Mouse (Mus musculus) liver (tissue): ENCODE data around the gene C130050O18Rik.

Source experiments
- DNase-seq: peaks from one replicate; pipeline ENCODE4 v3.0.0-alpha.2; 2020; ENCODE audit warnings: mixed read lengths

Gene C130050O18Rik

DNA sequence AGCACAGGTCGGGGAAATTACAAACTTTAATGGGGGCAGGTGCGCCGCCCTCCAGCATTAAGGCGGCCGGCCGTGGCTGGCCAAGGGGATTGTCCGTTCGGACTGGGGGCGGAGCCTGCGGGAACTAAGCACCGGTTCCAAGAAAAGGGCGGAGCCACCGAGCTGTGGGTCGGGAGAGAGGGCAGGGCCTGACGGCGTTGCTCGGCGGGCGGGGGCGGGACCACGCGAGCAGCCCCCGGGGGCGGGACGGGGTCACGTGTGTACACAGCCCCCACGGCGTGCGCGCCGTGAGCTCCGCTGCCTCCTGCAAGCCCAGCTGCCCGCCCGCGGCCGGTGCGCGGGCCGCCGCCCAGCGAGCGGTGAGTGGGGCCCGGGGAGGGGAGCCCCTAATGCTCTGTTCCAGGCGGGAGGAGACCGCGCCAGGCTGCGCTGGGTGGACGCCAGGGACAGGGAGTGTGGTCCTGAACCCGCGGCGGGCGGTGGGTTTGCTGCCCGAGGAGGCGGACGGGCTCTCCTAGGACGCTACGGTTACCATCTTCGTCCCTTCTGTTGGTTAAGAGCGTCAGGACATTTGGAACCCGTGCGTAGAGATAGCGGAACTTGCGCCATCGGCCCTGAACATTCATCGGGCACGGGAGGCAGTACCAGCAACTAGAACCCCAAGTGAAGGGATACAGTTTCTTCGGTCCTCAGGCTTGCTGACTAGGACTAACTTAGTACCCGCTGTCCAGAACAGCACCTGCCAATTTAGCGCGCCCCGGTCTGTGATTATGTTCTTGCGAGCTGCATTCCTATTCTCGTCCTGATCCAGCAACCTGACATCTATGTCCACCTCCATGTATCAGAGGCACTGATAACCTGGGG is 24.5 kb upstream of the C130050O18Rik start:
- peak; percentile 99 for DNase-seq

DNA sequence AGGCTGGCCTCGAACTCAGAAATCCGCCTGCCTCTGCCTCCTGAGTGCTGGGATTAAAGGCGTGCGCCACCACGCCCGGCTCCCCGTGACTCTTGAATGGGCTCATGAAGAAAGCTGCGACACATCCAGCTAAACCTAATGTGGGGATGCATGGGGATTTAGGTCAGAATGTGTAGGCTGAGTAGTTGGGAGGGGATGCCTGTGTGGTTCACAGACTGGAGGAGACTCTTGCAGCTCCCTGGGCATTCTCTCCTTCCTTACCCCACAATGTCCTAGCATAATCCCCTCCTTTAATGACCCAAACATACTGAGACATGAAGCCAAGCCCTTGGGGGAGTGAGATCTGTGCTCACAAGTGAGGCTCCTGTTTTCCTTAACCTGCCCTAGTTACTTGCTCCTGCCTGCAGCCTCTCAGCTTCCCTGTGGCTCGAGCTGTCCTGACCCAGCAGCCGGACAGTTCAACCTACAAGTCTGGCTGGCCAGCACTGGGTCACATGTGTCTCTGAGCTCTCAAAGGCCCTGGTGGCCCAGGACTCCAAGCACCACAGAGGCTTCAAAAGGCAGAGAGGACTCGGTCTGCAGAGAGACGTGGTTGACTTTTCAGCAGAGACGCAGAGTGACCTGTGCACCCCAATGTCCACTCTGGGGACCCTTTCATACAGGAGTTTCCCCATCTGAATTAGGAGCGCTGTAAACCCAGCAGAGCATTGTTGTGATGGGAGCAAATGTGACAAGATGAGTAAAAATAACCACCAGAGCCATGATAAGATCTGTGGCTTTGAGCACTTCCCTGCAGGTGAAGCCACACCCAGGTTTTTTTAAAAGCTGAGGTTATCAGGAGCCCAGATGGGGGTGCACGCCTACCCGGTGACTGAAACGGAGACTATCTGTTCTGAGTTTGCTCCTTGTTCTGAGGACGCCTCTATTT is 23.2 kb upstream of the C130050O18Rik start:
- DNase-seq = peak; percentile 89

DNA sequence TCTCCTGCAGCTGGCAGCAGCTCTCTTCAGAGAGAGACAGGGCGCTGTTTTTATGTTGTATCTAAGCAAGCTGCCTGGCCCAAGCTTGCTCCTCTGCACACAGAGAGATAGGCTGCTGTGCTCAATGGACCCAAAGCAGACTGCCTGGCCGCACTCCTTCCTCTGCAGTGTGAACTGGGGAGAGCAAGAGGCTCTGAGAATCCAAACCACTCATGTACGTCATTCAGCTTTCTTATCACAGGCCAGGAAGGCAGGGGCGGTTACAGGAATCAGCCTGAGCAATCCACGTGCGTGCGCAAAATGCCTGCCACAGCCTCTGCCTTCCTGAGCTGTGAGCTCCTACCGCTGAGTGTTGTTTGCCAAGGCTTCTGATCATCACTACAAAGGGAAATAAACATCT is 22.3 kb upstream of the C130050O18Rik start:
- peak; percentile 88 for DNase-seq

DNA sequence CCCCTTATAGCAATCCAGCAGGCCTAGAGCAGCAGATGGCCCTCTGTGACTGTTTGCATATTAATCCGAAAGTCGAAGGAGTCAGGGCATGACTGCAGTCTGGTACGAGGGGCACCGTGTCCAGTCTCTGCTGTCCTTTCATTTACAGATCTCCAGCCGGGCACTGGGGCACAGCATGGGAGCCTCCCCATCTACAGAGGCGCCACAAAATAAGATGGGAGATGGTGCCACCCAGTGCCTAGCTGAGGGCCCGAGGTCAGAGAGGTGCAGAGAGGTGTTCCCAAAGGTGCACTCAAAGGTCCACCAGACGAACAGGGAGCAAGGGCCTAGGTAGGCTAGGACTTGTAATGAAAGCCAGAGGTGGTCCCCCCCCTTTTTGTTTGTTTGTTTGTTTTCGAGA is 21.8 kb upstream of the C130050O18Rik start:
- DNase-seq = no peak

DNA sequence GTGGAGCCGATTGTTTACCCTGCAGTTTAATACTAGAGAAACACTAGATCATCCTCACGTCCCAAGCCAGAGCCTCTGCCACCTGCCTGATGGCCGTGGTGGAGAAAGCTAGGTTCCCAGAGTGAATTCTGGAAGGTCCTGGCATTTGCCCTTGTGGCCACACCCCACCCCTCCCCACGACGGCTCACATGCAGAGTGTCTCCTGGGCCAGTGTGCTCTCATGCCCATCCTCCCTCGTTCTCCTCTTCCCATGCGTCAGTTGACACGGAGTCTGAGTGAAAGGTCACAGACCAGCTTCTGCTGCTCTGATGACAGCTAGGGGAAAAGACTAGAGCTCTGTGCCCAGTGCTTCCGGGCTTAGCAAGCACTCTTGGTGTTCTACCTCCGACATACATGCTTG is 20.5 kb upstream of the C130050O18Rik start:
- peak; percentile 59 for DNase-seq

DNA sequence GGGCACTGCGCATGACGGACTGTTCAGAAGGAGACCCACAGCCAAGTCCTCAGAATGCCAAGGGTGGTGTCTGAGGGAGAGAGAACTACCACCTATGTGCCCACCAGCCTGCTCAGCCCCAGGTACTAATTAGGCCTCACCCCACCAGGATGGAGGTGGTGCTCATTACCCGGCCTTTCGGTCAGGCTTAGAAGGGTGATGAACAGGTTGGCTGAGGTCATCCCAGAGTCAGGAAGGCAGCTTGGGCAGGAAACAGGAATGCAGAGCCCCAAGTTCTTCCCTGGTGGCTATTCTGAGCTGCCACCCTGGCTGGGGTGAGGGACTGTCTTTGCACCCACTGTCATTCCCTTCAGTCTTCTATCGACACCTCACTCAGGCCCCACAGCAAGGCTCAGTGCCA is 19.0 kb upstream of the C130050O18Rik start:
- no peak for DNase-seq

DNA sequence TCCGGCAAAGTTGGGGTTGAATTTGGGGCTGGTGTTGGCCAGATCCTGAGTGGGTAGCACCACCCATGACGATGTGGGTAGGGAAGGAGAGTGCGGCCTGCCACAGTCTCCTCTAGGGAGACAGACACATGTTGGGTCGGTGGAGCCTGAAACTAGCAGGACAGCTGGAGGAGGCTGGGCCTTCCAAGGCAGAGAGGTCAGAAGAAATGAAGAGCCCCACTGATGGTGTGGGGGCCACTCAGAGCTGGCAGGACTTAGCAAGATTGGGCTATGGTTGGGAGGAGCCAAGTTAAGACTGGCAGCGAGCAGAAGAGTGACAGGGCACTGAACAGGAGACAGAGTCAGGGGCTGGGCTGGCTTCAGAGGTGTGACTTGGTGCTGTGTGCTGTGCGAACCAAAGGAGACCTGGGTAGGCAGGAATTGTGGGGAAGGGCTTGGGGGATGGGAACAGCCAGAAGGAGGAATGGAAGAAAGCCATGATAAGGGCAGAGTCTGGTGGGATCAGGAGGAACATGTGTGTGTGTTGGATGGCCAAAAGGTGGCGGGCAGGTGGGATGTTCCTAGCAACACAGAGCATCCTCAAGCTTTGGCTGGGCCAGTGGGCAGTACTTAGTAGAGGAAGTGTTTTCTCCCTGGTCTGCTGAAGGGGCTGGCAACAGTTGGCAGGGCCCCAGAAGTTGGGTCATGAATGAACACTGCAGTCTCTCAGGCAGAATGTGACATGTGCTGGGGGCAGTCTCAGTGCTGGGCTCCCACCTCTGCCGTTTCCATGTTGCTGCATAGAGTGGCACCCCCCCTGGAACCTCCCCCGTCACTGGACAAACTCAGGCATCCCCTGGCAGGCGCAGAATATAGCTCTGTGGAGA is 17.5 kb upstream of the C130050O18Rik start:
- peak; percentile 64 for DNase-seq

DNA sequence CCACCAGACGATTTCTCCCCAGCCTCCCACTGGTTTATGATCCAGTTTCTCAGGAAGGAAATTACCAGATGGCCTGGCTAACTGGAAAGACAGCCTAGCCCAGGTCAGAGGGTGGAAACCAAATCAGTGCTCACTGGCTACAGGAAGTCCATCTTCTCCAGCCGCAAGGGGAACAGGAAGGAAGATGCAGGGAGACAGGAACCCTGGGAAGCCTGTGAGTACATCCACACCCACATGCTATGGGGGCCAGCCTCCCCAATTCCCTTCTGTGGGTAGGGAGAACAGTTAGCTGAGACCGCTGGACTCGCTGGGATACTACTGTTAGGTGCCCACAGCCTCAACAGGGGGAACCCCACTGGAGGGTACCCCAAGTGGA is 16.9 kb upstream of the C130050O18Rik start:
- DNase-seq = no peak

DNA sequence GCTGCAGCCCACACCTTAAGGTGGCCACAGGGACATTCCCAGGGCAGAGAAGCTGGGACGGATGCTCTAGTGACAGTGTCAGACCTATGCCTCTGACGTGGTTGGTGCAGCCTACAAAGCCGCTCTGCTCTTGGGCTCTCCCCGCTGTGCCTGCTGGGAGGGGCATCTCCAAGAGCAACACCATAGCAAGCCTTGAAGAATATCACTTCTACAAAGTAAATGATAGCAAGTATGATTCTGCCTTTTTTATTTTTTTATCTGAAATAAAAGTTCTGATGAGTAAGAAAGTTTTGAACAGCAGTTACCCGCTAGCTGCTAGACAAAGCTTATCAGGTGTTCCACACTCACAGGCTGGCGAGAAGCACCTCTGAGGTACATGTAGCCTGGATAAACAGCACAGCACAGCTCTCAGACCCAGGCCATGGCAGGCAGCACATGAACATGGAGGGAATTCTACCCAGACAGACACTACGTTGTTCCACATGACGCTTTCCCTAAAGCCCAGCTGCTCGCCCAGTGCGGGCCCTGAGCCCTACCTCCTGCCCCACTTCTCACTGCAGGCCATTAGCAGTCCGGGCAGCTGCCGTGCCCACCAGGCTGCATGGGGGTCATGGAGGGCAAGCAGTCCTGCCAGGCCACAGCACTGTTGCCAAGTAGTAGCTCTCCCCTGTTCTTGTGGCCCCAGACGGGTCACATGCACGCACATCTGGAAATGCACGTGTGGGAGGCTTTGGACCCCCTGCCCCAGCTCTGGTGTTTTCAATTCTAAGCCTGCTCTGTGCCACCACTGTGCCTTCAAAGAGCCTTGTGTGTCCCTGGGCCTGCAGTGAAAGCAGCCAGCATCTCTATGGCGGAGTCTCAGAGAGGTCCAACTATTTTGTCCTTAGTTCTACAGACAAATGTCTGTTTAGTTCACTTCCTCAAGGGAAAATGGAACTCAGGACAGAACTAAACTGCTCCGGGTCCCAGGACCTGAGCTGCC is 16.1 kb upstream of the C130050O18Rik start:
- DNase-seq = peak; percentile 84

DNA sequence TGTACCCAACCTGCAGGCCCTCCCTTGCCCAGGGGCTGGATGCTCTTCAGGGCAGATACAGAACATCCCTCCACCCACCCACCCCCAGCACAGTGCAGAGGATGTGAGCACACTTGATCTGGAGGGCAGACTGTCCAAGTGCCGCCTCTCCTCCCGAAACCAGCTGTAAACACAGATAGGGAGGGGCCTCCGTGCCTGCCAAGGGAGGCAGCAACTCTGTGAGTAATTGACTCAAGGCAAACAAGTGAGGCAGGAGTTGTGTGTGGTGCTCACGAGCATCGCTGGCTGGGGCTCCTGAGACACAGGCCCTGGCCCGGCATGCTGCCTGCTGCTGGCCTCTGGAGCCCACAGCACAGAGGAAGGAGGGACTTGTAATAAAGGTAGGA is 15.4 kb upstream of the C130050O18Rik start:
- peak; percentile 93 for DNase-seq

DNA sequence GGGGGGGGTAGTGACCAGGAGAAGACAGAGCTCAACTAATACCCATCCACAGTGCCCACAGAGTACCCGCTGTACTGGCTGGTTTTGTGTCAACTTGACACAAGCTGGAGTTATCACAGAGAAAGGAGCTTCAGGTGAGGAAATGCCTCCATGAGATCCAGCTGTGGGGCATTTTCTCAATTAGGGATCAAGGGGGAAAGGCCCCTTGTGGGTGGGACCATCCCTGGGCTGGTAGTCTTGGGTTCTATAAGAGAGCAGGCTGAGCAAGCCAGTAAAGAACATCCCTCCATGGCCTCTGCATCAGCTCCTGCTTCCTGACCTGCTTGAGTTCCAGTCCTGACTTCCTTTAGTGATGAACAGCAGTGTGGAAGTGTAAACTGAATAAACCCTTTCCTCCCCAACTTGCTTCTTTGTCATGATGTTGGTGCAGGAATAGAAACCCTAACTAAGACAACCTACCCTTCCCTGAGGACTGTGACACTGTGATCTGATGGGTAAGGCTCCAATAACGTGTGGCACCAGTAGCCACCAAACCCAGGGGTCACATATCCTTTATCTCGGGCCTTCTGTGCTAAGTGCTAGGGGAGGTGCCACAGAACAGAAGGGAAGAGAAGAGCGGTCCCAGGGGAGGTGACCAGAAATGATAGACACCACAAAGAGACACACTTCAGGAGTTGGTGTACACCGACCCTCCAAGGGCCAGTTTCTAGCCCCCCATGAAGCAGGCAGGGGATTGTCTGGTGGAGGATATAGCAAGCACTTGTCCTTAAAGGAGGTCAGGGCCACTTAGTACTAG is 14.6 kb upstream of the C130050O18Rik start:
- peak; percentile 58 for DNase-seq

DNA sequence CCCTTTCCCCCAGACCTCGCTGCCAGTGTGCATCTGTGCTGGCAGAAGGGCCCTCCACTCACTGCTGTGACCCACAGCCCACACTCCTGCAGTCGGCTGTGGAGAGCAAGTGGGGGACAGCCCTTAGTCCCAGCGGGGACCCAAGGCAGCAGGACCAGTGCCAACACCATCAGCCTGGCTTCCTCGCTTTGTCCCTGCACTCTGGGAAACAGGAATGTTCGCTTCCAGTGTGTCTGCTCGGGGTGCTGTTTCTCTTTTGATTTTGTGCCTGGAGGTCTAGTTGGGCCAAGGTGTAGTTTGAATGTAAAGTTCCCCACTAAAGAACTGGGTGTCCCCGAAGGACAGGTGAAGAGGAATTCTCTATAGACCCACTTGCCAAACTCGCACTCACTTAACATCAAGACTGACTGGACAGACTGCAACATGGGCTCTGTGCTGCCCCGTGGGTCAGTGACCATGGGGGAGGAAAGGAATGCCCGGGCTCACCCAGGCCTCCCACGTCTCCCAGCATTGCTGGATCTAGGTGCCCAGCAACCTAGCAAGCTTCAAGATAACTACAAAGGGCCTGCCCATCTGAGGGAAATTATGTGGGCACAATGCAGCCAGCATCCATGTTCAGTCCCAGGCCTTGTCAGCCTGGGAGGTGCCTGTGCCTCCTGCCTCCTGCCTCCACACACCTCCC is 13.6 kb upstream of the C130050O18Rik start:
- DNase-seq = no peak

DNA sequence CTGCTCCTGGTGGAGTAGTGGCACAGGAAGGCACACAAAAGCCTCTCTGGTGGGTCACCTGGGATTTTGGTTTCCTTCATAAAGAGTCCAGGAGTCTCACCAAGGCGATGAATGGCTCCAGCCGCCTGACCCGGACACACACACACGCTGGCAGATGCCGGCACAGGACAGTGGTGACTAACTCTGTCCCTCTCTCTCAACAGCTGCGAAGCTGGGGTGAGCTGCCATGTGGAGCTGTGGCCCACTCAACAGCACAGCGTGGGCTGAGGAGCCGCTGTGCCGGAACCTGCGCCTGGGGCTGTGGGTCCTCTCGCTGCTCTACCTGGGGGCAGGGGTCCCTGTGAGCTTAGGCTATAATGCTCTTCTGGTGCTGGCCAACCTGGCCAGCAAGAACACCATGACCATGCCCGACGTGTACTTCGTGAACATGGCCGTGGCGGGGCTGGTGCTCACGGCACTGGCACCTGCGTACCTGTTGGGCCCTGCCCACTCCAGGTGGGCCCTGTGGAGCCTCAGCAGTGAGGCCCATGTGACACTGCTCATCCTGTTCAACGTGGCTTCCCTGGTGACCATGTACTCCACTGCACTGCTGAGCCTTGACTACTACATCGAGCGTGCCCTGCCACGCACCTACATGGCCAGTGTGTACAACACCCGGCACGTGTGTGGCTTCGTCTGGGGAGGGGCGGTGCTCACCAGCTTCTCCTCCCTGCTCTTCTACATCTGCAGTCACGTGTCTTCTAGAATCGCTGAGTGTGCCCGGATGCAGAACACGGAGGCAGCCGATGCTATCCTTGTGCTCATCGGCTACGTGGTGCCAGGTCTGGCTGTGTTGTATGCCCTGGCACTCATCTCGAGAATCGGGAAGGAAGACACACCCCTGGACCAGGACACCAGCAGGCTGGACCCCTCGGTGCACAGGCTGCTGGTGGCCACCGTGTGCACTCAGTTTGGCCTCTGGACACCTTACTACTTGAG is 12.6 kb upstream of the C130050O18Rik start:
- no peak for DNase-seq

DNA sequence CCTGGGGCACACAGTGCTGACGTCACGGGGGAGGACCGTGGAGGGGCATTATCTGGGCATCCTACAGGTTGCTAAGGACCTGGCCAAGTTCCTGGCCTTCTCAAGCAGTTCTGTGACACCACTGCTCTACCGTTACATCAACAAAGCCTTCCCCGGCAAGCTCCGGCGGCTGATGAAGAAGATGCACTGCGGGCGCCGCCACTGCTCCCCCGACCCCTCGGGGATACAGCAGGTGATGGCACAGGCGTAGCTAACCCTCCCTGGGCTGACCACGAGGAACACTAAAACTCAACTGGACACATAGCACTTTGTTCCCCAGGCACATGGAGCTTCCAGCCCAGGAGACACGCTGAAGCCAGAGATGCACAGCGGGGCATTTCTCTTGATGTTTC is 11.9 kb upstream of the C130050O18Rik start:
- DNase-seq = no peak

DNA sequence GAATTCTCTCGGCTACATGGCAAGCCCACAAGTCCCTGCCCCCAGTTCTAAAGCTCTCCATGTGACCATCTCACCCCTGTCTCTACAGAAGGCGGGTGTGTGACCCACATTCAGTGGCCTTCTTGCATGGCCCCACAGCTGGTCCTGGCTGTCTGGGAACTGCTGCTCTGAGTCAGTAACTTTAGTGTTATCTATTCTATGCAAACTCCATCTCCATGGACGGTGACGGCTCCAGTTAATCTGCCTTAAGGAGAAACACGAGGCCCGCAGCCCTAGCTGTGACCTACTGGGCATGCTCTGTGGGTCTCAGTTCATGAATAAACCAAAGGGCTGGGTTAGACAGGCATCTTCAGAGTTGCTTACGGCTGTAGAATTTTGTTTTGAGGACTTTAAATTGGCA is 10.7 kb upstream of the C130050O18Rik start:
- DNase-seq = peak; percentile 83

DNA sequence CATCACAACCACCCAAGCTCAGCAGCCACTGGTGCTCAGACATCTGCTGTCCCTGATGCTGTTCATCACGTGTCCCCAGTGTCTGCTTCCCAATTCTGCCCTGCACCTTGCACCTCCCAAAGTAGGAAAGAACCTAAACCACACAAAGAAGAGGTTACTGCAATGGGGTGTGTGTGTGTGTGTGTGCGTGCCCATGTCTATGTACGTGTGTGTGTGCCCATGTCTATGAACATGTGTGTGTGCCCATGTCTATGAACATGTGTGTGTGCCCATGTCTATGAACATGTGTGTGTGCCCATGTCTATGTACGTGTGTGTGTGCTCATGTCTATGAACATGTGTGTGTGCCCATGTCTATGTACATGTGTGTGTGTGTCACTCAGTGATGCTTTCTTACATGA is 9.6 kb upstream of the C130050O18Rik start:
- DNase-seq = no peak

DNA sequence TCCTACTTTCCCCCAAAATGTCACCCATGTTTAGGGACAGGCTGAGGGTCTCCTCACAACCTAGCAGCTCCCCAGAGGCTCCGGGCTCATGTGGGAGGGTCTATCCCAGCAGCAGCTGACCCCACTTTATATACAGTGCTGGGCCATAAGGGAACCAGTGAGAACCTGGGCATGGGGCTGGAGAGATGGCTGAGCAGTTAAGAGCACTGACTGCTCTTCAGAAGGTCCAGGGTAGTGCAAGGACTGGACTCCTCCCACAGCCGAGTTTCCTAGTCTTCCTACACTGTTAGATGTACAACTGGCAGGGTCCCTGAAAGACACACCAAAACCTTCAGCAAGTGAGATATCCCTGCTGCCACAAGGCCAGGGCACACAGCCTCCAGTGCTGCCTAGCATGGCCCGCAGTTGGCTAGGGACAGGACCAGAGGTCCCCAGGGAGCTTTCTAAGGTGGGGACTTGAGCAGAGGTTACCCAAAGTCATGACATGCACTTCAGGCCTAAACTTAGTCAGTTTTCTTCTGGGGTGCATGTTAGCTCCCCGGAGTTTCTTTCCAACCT is 7.6 kb upstream of the C130050O18Rik start:
- DNase-seq = no peak

DNA sequence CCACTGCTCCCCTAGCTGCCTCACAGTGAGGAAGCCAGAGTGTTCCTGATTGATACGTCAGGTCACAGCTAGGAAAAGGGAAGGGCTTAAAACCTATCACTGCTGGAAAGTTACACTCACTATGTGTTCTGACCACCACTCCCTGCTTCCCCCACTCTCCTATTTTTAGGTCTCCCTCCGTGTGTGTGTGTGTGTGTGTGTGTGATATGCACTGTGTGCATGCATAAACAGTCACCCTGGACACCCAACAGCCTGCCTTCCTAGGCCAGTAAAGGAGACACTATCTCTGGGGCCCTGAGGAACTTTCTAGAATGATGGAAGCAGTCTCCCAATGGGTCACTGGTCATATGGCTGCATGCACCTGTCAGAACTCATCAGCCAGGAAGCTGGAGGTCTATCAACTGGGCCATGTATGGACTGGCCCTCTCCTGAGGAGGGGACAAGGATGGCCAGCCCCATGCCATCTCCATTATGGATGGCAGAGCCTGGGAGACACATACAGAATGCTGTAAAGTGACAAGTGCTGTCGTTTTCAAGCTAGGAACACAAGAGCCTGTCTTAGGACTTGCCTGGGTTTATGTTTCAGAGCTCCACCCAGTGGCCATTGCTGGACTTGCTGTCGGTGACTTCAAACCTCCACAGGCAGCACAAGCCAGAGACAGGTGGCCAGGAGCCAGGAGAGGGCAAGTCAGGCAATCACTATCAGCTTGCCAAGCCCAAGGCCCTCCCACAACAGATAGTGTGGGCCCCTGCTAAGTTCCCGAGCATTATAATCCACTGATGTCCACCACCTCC is 6.9 kb upstream of the C130050O18Rik start:
- peak; percentile 93 for DNase-seq
